Mouse (Mus musculus): Measurements from ENCODE around the gene Srd5a3.

The Srd5a3 gene

DNA sequence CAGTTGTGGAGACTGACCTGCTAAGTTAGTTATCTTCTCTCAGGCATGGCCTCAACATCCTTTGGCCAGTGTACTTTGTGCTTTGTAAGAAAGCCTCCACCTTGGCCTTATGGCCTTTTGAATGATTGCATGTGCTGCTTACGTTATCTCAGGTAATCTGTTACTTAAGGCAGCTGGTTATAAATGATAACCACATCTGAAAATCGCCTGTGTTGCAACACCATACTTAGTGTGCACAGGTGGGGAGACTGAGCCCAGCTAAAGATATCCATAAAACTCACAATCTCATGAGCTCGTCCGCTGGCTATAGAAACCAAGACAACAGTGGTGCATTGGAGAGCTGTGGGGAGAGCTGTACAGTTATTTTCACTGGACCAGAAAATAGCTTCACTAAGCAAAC, 50.5 kb downstream of the Srd5a3 start:
- no peak for DNase-seq (ENCODE audit: low spot score in 2 of 2)

DNA sequence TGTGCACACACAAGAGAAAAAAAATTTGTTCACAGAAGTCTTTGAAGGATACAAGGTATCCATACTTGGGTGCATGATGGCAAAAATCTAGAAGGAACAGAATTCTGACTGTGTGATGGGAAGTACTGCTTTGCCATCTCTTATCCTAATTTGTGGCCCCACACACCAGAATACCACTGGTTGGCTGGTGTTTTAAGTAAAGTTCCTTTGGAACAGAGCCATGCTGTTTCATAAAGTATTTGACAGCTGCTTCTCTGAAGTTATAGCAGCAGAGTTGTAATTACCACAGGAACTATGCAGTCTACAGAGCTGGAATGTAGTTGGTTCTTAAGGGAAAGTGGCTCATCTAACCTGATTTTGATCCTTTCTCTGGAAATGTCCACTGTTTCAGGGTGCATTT, 53.0 kb downstream of the Srd5a3 start:
- DNase-seq (ENCODE audit: low spot score in 2 of 2): no peak

DNA sequence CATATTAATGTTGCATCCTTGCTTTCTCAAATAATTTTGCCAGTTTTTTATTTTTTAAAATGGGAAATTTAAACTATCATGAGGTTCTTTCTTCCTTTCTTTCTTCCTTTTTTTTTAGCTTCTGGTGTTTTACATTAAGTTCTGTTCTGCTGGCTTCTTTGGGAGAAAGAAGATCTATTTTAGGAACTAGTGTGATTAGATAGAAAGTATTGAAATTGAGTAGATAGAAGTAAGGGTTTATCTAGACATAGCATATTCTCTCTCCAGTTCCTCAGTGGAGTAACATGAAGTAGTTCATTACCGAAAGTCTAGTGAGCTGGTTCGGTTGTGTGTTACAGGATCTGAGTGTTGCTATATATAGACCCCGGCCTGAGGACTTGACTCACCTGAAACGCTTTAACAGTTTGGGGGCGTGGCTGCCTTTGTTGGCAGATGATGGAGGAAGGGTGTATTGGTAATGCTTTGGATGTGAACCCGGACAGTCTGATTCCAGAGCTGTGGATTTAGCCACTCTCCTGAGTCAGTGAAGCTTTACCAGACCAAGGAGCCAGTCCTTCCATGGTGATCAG, 54.4 kb downstream of the Srd5a3 start:
- DNase-seq (ENCODE audit: low spot score in 2 of 2): no peak

DNA sequence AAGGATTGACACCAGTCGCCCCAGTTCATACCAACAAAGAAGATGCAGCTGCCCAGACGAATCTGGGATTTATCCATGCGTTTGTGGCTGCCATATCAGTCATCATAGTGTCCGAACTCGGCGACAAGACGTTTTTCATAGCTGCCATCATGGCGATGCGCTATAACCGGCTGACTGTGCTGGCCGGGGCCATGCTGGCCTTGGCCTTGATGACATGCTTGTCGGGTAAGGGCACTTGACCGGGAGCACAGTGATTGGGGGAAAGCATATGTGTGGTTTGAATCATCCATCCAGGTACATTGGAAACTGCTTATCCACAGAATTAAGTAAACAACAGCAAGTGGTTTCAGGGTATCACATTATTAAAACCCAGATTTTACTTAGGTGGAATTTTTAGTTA, 59.3 kb downstream of the Srd5a3 start:
- no peak for DNase-seq (ENCODE audit: low spot score in 2 of 2)

DNA sequence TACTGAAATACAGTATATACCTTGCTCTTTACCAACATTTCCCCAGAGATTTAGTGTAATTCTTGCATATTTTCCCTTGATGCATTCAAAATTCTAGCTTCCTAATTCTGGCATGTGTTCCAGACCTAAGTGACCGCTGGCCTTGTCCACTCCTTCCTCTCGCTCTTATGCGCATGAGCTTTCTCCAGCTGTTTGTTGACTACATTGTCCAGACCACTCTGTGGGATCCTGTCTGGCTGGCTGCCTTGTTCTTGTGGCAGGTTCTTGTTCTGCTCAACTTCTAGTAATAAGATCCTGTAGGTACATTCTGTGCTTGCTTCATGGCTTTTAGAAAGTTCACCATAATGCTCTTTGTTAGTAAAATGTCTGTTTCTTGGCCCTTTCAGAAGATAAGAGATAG, 63.1 kb downstream of the Srd5a3 start:
- no peak for DNase-seq (ENCODE audit: low spot score in 2 of 2)
